Mouse (Mus musculus) brain, embryonic 14.5 days (tissue): ENCODE measurements around the gene Vps29.

Source experiments
- CTCF ChIP-seq: fragments of 200-500 bp; IDR thresholded peaks from 2 replicates; pipeline ENCODE4 v1.5.1; 2012; ENCODE audit warnings: inconsistent platforms, mild to moderate bottlenecking, moderate library complexity, borderline replicate concordance; ENCODE audit not compliant: insufficient read depth, insufficient read length; ENCODE audit errors: extremely low read depth
- POLR2A ChIP-seq: fragments of 200-500 bp; IDR thresholded peaks from 2 replicates; pipeline ENCODE4 v1.6.1; 2012; ENCODE audit warnings: mild to moderate bottlenecking, inconsistent platforms, borderline replicate concordance; ENCODE audit not compliant: poor library complexity, insufficient read depth, insufficient read length, severe bottlenecking; ENCODE audit errors: extremely low read depth

GRCm38 (mm10) chr5:122325477-122325876 is 28.7 kb upstream of the Vps29 start:
- TF ChIP-seq POLR2A (no peak), CTCF (no peak)
